Mouse (Mus musculus): ENCODE measurements around the gene Psmg1.

Psmg1 gene

DNA sequence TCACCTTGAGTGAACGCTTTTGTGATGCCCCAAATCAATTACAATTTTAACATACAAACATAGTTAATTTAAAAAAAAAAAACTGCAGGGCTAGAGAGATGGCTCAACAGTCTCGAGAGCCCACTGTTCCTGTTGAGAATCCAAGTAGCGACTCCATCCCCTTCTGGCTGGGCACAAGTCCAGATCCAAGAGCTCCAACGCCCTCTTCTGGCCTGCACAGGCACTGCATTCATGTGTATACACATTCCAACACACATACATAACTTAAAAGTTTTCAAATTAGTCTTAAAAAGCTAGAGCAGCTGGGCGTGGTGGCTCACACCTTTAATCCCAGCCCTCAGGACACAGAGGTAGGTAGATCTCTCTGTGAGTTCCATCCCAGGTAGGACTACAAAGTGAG is 34.1 kb downstream of the Psmg1 start:
- DNase-seq: no peak

DNA sequence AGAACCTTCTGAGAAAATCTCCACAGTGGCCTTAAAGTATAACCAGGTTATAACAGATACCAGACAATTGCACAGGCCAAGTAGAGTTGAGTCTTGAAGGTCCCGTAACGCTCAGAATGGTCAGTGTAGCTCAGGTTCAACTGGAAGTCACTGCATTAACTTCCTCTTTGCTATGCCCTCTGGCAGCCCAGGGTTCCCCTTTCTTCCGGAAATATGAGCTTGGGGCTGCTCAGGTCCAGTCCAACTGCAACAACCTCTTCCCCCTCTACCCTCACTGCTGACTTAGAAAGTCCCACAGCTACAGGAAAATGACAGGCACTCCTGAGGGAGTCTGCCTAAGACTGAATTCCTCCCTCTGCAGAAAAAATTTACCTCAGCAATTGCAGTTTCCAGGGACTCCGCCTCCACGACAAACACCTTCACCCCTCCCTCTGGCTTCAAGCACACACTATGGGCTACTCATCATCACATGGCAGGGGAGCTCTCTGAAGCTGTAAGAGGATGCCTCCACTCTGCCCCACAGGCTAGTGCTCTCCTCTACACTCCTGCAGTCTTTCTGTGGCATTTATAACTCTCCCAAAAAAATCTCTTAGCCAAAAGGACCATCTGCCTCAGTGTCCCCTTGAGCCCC is 34.9 kb downstream of the Psmg1 start:
- no peak for DNase-seq

DNA sequence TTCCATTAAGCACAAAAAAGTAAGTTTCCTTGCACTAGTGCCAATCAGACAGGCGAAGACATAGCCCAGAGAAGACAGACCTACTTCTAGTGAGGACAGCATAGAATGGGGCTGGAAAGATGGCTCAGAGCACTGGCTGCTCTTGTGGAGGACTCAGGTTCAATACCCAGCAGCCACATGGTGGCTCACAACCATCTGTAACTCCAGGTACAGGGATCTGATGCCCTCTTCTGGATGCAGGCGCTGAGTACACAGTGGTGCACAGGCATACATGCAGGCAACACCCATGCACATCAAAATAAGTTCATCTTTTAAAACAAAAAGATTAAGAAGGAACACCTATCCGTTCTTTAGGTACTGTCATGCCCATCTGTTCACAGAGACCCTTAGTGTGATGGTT is 36.4 kb downstream of the Psmg1 start:
- DNase-seq: no peak

DNA sequence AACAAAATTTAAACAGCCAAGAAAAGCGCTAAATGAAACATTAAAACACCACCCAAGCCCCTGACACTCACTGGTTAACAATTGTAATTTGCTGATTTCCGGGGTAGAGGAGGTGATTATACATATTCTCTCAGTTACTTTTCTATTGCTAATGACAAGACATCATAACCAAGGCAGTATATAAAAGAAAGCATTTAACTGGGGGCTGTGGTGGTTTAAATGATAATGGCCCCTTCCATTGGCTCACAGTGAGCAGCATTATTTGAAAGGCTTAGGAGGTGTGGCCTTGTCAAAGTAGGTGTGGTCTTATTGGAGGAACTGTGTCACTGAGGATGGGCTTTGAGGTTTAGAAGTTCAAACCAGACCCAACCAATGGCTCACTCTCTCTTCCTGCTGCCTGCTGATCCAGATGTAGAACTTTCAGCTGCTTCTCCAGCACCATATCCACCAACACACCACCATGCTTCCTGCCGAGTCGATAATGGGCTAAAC is 37.6 kb downstream of the Psmg1 start:
- DNase-seq: no peak

DNA sequence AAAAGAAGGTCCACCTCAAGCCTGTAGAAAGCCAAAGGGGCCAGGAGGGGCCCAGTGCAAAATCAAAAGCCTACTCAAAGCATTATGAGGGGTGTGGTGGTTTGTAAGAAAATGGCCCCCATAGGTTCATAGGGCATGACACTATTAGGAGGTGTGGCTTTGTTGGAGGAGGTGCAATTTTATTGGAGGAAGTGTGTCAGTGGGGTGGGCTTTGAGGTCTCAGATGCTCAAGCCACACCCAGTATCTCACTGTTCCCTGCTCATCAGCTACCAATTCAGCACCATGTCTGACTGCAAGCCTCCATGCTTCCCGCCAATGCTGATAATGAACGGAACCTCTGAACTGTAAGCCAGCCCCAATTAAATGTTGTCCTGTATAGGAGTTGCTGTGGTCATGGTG is 39.3 kb downstream of the Psmg1 start:
- no peak for DNase-seq

DNA sequence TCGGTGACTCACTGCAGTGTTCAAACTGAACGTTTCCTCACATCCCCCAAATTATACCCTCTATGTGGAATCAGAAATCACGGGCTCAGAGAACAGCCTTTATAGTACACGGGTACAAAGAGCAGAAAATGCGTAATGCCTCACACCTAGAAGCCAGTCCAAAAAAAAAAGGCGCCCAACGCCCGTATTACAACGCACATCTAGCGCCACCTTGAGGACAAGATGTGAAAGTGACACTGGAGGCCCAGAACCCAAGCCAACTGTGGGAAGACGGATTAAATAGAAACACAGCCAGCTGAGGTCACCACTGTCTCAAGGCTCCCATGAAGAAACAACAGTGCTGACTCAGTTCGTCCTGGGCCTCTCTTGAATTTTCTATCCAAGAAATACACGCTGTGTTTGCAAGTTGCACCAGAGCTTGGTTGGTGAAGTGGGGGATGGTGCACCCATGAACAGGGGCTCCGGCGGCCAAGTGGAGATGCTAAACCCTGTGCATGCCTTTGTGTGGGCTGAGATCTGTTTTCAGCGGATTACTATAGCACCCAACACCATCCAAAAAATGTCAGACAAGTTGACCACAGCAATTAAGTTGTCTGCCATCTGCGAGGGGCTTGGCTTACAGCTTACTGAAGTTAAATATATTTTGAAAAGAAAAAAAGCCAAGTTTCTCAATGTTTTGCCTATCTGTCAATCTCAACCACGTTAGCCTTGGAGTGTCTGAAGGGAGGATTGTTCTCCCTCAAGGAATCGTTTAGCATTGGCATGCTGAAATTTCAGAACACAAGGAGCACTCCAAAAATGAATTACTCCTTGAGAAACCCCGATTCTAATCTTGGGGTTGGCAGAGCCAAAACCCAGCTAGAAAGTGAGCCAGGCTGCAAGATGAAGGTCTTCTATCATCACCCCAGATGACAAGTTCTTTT is 45.1 kb downstream of the Psmg1 start:
- peak; percentile 91 for DNase-seq

DNA sequence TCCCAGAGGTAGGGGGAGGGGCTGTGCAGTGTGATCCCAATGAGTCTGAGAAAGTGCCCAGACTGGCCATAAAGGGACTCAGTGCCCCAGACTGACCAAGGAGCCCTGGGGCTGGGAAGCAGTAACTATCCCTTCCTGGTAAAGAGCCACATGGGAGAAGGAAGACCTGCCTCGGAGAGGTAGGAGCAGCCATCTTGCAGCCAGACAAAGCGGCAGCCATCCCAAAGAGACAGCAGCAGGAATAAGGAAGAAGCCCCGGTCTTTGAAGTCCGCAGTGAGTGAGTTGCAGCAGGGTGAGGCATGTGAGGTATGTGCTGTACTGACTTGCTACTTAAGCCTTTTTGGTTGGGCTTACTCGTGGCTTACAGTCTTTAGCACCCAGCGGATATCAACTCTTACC is 47.6 kb downstream of the Psmg1 start:
- no peak for DNase-seq

DNA sequence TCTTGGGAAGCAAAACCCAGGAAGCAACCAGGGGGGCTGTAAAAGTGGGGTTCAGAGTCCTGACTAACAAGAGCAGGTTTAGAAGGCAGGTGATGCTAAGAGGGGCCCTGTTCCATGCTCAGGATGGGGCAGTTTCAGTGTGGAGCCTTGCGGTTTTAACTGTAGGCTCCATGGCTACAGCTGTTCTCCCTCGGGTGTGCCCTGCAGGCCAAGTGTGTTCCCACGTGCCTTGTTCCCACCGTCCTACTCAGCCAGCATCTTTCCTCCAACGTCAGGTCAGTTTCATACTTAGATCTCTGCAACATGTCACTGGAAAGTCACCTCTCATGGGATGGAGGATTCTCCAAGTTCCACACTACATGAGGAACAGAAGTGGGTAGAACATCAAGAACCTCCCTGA is 49.2 kb downstream of the Psmg1 start:
- no peak for DNase-seq

DNA sequence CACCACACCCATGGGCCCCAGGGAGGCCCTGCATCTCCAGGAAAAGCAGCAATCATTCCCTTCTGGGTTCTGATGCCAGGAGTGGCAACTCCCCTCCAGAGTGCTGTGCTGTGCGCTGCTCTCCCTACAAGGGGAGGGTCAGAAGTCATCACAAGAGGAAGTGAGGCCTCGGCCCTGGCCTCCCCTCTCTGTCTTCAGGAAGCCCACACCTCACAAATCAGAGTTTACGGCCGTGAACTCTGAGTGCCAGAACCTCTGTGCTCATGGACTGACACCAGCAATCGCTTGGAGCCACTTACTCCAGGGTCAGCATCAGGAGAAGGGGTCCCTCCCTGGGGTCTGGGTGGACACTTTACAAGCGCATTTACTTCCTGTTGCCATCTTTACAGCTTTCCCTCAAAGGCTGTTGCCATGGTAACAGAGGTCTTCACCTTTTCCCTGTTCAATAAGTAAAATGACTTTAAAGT is 55.2 kb downstream of the Psmg1 start:
- no peak for DNase-seq

DNA sequence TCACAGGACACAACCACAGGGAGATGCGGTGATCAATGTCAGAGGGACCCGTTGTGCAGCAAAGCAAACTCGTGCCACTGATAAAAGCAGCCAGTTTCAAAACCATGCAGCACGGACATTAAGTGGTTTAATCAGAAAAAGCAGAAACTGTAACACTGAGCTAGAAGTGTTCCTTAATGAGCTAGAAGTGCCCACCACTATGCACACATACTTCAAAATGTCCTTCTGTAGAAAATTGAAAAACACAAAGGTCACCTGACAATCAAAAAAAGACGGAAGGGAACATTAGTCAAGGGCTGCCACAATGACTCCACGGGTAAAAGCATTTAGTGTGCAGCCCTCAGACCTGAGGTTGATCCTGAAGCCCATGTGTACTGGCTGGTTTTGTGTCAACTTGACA is 57.9 kb downstream of the Psmg1 start:
- peak; percentile 40 for DNase-seq

DNA sequence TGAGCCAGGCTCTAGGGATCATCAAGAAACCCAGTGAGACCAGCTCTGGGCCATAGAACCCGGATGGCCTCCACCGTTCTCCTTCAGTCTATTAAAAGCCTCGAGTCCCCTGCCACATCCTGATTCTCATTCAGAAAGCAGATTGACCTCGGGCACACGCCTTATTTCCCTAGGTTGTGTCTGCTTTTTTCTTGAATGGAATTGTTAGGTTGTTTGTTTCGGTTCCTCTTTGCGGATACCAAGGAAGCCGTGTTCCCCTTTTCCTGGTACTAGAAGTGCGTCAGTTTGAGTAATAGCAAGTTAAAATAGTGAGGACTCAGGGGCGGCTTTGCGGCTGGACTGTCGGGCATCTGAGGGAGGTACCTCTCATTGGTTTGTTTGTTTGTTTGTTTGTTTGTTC is 59.3 kb downstream of the Psmg1 start:
- DNase-seq: peak; percentile 54

Data from lung, postnatal 36 days (tissue).